Mouse (Mus musculus) hindbrain, embryonic 16.5 days (tissue): Measurements from ENCODE around the gene Spata5. TPM values are rescaled to one million over a fixed set of nuclear protein-coding genes. Genes with fewer than 3 reads are reported as not detected.
"Not testable (repeated sequence)": the region's sequence is repeated elsewhere in the genome, so short reads cannot be mapped to it uniquely, and the experiment has no call there.

Experiments
- ATAC-seq: fragments of 200-750 bp; cut with Nextera tagmentation; 2 replicates; pipeline ENCODE4 v1.8.0; 2017; ENCODE audit warnings: moderate TSS enrichment, moderate library complexity
- H3K27ac ChIP-seq: fragments of 300-500 bp; sonication (generic); 2 replicates; pipeline ENCODE4 v1.5.1; 2014; ENCODE audit warnings: low read depth, mild to moderate bottlenecking, control low read depth, low read length, moderate library complexity
- H3K27me3 ChIP-seq: fragments of 300-500 bp; sonication (generic); replicated peaks from 2 replicates; pipeline ENCODE4 v1.6.1; 2014; ENCODE audit warnings: low read length; ENCODE audit not compliant: control insufficient read depth, insufficient read depth
- H3K36me3 ChIP-seq: fragments of 300-500 bp; sonication (generic); 2 replicates; pipeline ENCODE4 v1.6.1; 2014; ENCODE audit warnings: mild to moderate bottlenecking, low read length, moderate library complexity, mixed read lengths; ENCODE audit not compliant: control insufficient read depth, insufficient read depth
- H3K4me1 ChIP-seq: fragments of 300-500 bp; sonication (generic); 2 replicates; pipeline ENCODE4 v1.6.1; 2014; ENCODE audit warnings: low read depth, low read length; ENCODE audit not compliant: control insufficient read depth, insufficient read depth
- H3K4me2 ChIP-seq: fragments of 300-500 bp; sonication (generic); 2 replicates; pipeline ENCODE4 v1.6.1; 2014; ENCODE audit warnings: mild to moderate bottlenecking, low read length, control low read depth, moderate library complexity
- H3K4me3 ChIP-seq: fragments of 300-500 bp; sonication (generic); 2 replicates; pipeline ENCODE4 v1.5.1; 2014; ENCODE audit warnings: mild to moderate bottlenecking, low read length, control low read depth, moderate library complexity
- H3K9ac ChIP-seq: fragments of 300-500 bp; sonication (generic); 2 replicates; pipeline ENCODE4 v1.6.1; 2014; ENCODE audit warnings: low read depth, mild to moderate bottlenecking, control low read depth, low read length, moderate library complexity
- H3K9me3 ChIP-seq: fragments of 300-500 bp; sonication (generic); 2 replicates; pipeline ENCODE4 v1.6.1; 2014; ENCODE audit warnings: mild to moderate bottlenecking, low read length, moderate library complexity; ENCODE audit not compliant: control insufficient read depth
- WGBS: fragments of 180-500 bp; shearing (Covaris S2); extraction: QIAGEN DNeasy Blood & Tissue Kit; methylation state at CpG from one replicate; pipeline ENCODE4 v1.1.7; 2014; 5-methylcytosine and 5-hydroxymethylcytosine counted together
- polyA plus RNA-seq: library from polyadenylated mRNA; unstranded; fragments of >200 nt; fragmentation: Nextera tagmentation; extraction: Ambion mirVana; gene quantifications from 2 replicates; pipeline ENCODE4 v1.2.1, GENCODE M21; 2015

Spata5 gene
- polyA plus RNA-seq, 1 experiment from 2014 or later, result 27.5 TPM

- no peaks in the 10 kb centered on the region for H3K4me1 ChIP-seq
- 72% methylated on average over 10 of the region's 10 CpGs for WGBS
- no peaks in the 10 kb centered on the region for H3K27me3 ChIP-seq
- H3K36me3 ChIP-seq, result no peaks in the 10 kb centered on the region
- H3K9ac ChIP-seq, result no peak overlapping the region
- no peak overlapping the region for H3K4me2 ChIP-seq
- ATAC-seq, result no peak
- H3K4me3 ChIP-seq, result no peak overlapping the region
- H3K9me3 ChIP-seq, result no peaks in the 10 kb centered on the region
- H3K27ac ChIP-seq, result no peak overlapping the region
Observed at GRCm38 (mm10) chr3:37595721-37596120, 176.0 kb downstream of the Spata5 start.

GRCm38 (mm10) chr3:37596519-37596918, 176.8 kb downstream of the Spata5 start:
- H3K27me3 ChIP-seq, result no peaks in the 10 kb centered on the region
- 77% methylated on average over 6 of the region's 6 CpGs for WGBS
- H3K27ac ChIP-seq, result no peak overlapping the region
- no peaks in the 10 kb centered on the region for H3K36me3 ChIP-seq
- ATAC-seq, result no peak
- no peak overlapping the region for H3K4me3 ChIP-seq
- no peak overlapping the region for H3K4me2 ChIP-seq
- H3K9me3 ChIP-seq, result no peaks in the 10 kb centered on the region
- H3K4me1 ChIP-seq, result no peaks in the 10 kb centered on the region
- no peak overlapping the region for H3K9ac ChIP-seq

GRCm38 (mm10) chr3:37597200-37597599, 177.5 kb downstream of the Spata5 start:
- Histone ChIP-seq H3K4me1 (no peaks in the 10 kb centered on the region), H3K27ac (no peak overlapping the region), H3K36me3 (no peaks in the 10 kb centered on the region), H3K9ac (no peak overlapping the region), H3K4me2 (no peak overlapping the region), H3K27me3 (no peaks in the 10 kb centered on the region), H3K4me3 (no peak overlapping the region), H3K9me3 (no peaks in the 10 kb centered on the region)
- WGBS, result 84% methylated on average over 5 of the region's 5 CpGs
- ATAC-seq, result no peak

- not testable (repeated sequence) for H3K9ac ChIP-seq, H3K27ac ChIP-seq
Observed at GRCm38 (mm10) chr3:37599641-37600040, 179.9 kb downstream of the Spata5 start.

GRCm38 (mm10) chr3:37602356-37602755, 182.7 kb downstream of the Spata5 start:
- Histone ChIP-seq H3K9ac (no peak overlapping the region), H3K27ac (no peak overlapping the region), H3K4me3 (no peak overlapping the region), H3K4me2 (no peak overlapping the region), H3K36me3 (no peaks in the 10 kb centered on the region), H3K27me3 (no peaks in the 10 kb centered on the region), H3K4me1 (peaks cover 5% of the 10 kb centered on the region), H3K9me3 (no peaks in the 10 kb centered on the region)
- 95% methylated on average over 9 of the region's 9 CpGs for WGBS
- no peak for ATAC-seq

More at GRCm38 (mm10) chr3:37599641-37600040, 179.9 kb downstream of the Spata5 start:
- not testable (repeated sequence) for H3K36me3 ChIP-seq, H3K27me3 ChIP-seq, H3K4me2 ChIP-seq, H3K9me3 ChIP-seq, H3K4me3 ChIP-seq, H3K4me1 ChIP-seq, ATAC-seq
- WGBS, result 95% methylated on average over 14 of the region's 14 CpGs

- no peak for ATAC-seq
- H3K4me3 ChIP-seq, result no peak overlapping the region
- H3K36me3 ChIP-seq, result no peaks in the 10 kb centered on the region
- no peak overlapping the region for H3K4me2 ChIP-seq
- H3K9ac ChIP-seq, result no peak overlapping the region
- no peaks in the 10 kb centered on the region for H3K27me3 ChIP-seq
- H3K4me1 ChIP-seq, result peaks cover 5% of the 10 kb centered on the region
- 87% methylated on average over 7 of the region's 7 CpGs for WGBS
- H3K9me3 ChIP-seq, result no peaks in the 10 kb centered on the region
- no peak overlapping the region for H3K27ac ChIP-seq
Observed at GRCm38 (mm10) chr3:37602890-37603289, 183.2 kb downstream of the Spata5 start.

GRCm38 (mm10) chr3:37603541-37603940, 183.8 kb downstream of the Spata5 start:
- H3K27ac ChIP-seq, result no peak overlapping the region
- H3K36me3 ChIP-seq, result no peaks in the 10 kb centered on the region
- H3K4me1 ChIP-seq, result peaks cover 5% of the 10 kb centered on the region
- no peak overlapping the region for H3K9ac ChIP-seq
- WGBS, result 79% methylated on average over 3 of the region's 3 CpGs
- no peaks in the 10 kb centered on the region for H3K27me3 ChIP-seq
- no peak overlapping the region for H3K4me2 ChIP-seq
- ATAC-seq, result no peak
- H3K9me3 ChIP-seq, result no peaks in the 10 kb centered on the region
- H3K4me3 ChIP-seq, result no peak overlapping the region

GRCm38 (mm10) chr3:37604976-37605875, 185.5 kb downstream of the Spata5 start:
- Histone ChIP-seq H3K27me3 (no peaks in the 10 kb centered on the region), H3K27ac (no peak overlapping the region; the same call in 1 of the 2 replicates), H3K36me3 (no peaks in the 10 kb centered on the region), H3K9me3 (no peaks in the 10 kb centered on the region), H3K9ac (no peak overlapping the region), H3K4me1 (peaks cover 5% of the 10 kb centered on the region), H3K4me2 (no peak overlapping the region), H3K4me3 (no peak overlapping the region)
- WGBS, result 53% methylated on average over 13 of the region's 13 CpGs
- peak; percentile 79 for ATAC-seq

- no peaks in the 10 kb centered on the region for H3K9me3 ChIP-seq
- 78% methylated on average over 10 of the region's 10 CpGs for WGBS
- H3K4me1 ChIP-seq, result peaks cover 5% of the 10 kb centered on the region
- no peak overlapping the region for H3K27ac ChIP-seq
- no peaks in the 10 kb centered on the region for H3K36me3 ChIP-seq
- no peaks in the 10 kb centered on the region for H3K27me3 ChIP-seq
- H3K4me3 ChIP-seq, result no peak overlapping the region
- no peak; the same call in none of the 2 replicates for ATAC-seq
- H3K4me2 ChIP-seq, result no peak overlapping the region
- H3K9ac ChIP-seq, result no peak overlapping the region
Observed at GRCm38 (mm10) chr3:37605876-37606238, 186.2 kb downstream of the Spata5 start.
